Mouse (Mus musculus): ENCODE measurements at regions not wholly inside any gene's neighbourhood (a gene's known extent, or its start where the extent isn't known, plus 50 kb on each side); places are given as distances from the start of the nearest gene placed in this dataset.

DNA sequence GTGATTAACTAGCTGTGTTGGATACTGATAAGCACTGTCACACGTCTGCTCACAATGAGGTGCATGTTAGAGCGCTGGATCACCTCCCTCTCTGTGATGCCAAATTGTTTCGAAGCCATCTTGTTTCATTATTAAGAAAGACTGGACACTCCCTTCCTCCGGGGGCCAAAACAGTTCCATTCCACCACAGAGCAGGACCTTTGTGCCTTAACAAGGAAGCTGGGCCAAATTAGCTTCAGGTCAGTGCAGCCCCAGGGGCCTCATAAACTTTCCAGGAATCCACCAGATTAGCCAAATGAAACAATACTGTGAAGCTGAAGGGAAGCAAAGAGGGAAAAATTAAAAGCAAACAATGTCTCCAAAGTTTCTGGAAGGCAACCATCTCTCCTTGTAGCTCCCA, 241.9 kb downstream of the Dkk2 start:
- Histone ChIP-seq H3K9ac (ENCODE audit: low read depth, poor library complexity, severe bottlenecking) (no peak overlapping the region), H3K4me3 (ENCODE audit: low read depth, low read length) (no peak overlapping the region), H3K4me1 (ENCODE audit: control insufficient read depth, insufficient read depth, low read length) (no peaks in the 10 kb centered on the region), H3K36me3 (ENCODE audit: control insufficient read depth, insufficient read depth, low read length, poor library complexity, severe bottlenecking) (no peaks in the 10 kb centered on the region), H3K27ac (ENCODE audit: insufficient read depth, low read length) (no peak overlapping the region), H3K27me3 (ENCODE audit: control insufficient read depth, insufficient read depth, low read length, poor library complexity, severe bottlenecking) (no peaks in the 10 kb centered on the region), H3K9me3 (replicated peaks; ENCODE audit: control insufficient read depth, insufficient read depth, low read length, poor library complexity, severe bottlenecking) (no peaks in the 10 kb centered on the region)
- TF ChIP-seq CTCF (IDR thresholded peaks at IDR 0.05; ENCODE audit: low read depth, low read length) (no peak), EP300 (IDR thresholded peaks at IDR 0.05; ENCODE audit: insufficient read depth, low read depth, low read length) (no peak), POLR2A (IDR thresholded peaks at IDR 0.05; ENCODE audit: insufficient read depth, low read length) (no peak)

DNA sequence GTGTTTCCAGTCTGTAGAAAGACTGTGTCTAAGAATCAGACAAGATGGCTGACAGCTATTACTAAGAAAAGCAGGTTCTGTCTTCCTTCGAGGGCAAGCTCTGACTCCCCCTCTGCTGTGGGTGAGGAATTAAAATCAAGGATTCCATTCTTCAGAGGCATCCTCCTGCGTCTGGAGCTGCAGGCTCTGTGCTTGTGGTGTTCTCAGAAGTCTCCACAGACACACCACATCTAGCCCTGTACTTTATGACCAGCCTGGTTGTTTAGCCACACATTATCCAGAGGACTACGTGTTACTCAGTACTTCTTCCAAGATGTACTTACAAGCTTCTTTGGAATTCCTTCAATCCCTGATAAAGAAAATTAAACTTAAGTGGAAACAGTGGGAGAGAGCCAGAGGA, 258.5 kb downstream of the Dkk2 start:
- no peaks in the 10 kb centered on the region for H3K9me3 ChIP-seq (replicated peaks; ENCODE audit: control insufficient read depth, insufficient read depth, low read length, poor library complexity, severe bottlenecking)
- TF ChIP-seq EP300 (IDR thresholded peaks at IDR 0.05; ENCODE audit: insufficient read depth, low read depth, low read length) (no peak), POLR2A (IDR thresholded peaks at IDR 0.05; ENCODE audit: insufficient read depth, low read length) (no peak), CTCF (IDR thresholded peaks at IDR 0.05; ENCODE audit: low read depth, low read length) (no peak)

DNA sequence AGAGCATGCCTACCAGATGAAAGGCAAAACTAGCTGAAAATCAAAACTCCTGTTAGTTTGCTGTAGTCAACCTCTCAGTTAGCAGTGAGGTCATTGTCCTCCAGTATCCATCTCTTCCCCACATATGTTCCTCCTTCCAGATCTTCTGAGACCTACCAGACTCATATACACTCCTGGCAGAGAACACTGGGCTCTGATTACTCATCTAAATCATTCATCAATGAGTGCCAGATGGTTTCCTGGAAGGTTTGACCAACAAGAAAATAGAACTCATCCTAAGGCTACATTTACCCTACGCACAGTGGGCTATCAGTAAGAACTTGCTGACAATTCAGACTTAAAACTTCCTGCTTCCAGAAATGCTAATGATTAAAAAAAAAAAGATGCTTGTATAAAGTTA, 260.8 kb downstream of the Dkk2 start:
- Histone ChIP-seq H3K4me3 (ENCODE audit: low read depth, low read length) (no peak overlapping the region), H3K36me3 (ENCODE audit: control insufficient read depth, insufficient read depth, low read length, poor library complexity, severe bottlenecking) (no peaks in the 10 kb centered on the region), H3K4me1 (ENCODE audit: control insufficient read depth, insufficient read depth, low read length) (no peaks in the 10 kb centered on the region), H3K27ac (ENCODE audit: insufficient read depth, low read length) (no peak overlapping the region), H3K9ac (ENCODE audit: low read depth, poor library complexity, severe bottlenecking) (no peak overlapping the region), H3K9me3 (replicated peaks; ENCODE audit: control insufficient read depth, insufficient read depth, low read length, poor library complexity, severe bottlenecking) (no peaks in the 10 kb centered on the region), H3K27me3 (ENCODE audit: control insufficient read depth, insufficient read depth, low read length, poor library complexity, severe bottlenecking) (no peaks in the 10 kb centered on the region)
- TF ChIP-seq CTCF (IDR thresholded peaks at IDR 0.05; ENCODE audit: low read depth, low read length) = no peak
- TF ChIP-seq POLR2A (IDR thresholded peaks at IDR 0.05; ENCODE audit: insufficient read depth, low read length) = no peak
- no peak for TF ChIP-seq EP300 (IDR thresholded peaks at IDR 0.05; ENCODE audit: insufficient read depth, low read depth, low read length)

More for the DNA sequence above, 258.5 kb downstream of the Dkk2 start:
- Histone ChIP-seq H3K4me1 (ENCODE audit: control insufficient read depth, insufficient read depth, low read length) (no peaks in the 10 kb centered on the region), H3K27me3 (ENCODE audit: control insufficient read depth, insufficient read depth, low read length, poor library complexity, severe bottlenecking) (no peaks in the 10 kb centered on the region), H3K27ac (ENCODE audit: insufficient read depth, low read length) (no peak overlapping the region), H3K36me3 (ENCODE audit: control insufficient read depth, insufficient read depth, low read length, poor library complexity, severe bottlenecking) (no peaks in the 10 kb centered on the region), H3K4me3 (ENCODE audit: low read depth, low read length) (no peak overlapping the region), H3K9ac (ENCODE audit: low read depth, poor library complexity, severe bottlenecking) (no peak overlapping the region)

DNA sequence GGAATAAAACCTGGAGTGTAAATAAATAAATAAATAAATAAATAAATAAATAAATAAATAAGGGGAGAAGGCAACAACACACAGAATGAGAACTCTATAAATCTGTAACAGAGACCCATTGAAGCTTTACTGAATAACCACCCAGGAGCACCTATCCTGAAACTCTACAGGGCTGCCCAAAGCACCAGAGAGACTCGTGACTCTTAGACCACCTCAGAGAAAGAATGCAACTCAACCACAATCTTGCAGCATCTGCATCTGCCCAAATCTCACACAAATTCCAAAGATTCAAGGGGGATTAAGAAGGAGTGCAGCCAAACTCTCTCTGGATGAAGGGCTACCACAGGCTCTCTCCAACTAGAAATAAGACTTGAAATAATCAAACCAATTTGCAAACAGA, 264.5 kb downstream of the Dkk2 start:
- no peak overlapping the region for H3K4me3 ChIP-seq (ENCODE audit: low read depth, low read length)
- no peaks in the 10 kb centered on the region for H3K9me3 ChIP-seq (replicated peaks; ENCODE audit: control insufficient read depth, insufficient read depth, low read length, poor library complexity, severe bottlenecking)
- no peak overlapping the region for H3K27ac ChIP-seq (ENCODE audit: insufficient read depth, low read length)
- H3K9ac ChIP-seq (ENCODE audit: low read depth, poor library complexity, severe bottlenecking) = no peak overlapping the region
- no peaks in the 10 kb centered on the region for H3K27me3 ChIP-seq (ENCODE audit: control insufficient read depth, insufficient read depth, low read length, poor library complexity, severe bottlenecking)
- H3K36me3 ChIP-seq (ENCODE audit: control insufficient read depth, insufficient read depth, low read length, poor library complexity, severe bottlenecking) = no peaks in the 10 kb centered on the region
- H3K4me1 ChIP-seq (ENCODE audit: control insufficient read depth, insufficient read depth, low read length) = no peaks in the 10 kb centered on the region
- TF ChIP-seq CTCF (IDR thresholded peaks at IDR 0.05; ENCODE audit: low read depth, low read length) (no peak), EP300 (IDR thresholded peaks at IDR 0.05; ENCODE audit: insufficient read depth, low read depth, low read length) (no peak), POLR2A (IDR thresholded peaks at IDR 0.05; ENCODE audit: insufficient read depth, low read length) (no peak)

GRCm38 (mm10) chr3:132353204-132353603, 268.1 kb downstream of the Dkk2 start:
- H3K9me3 ChIP-seq (replicated peaks; ENCODE audit: control insufficient read depth, insufficient read depth, low read length, poor library complexity, severe bottlenecking) = no peaks in the 10 kb centered on the region
- TF ChIP-seq CTCF (IDR thresholded peaks at IDR 0.05; ENCODE audit: low read depth, low read length) (no peak), EP300 (IDR thresholded peaks at IDR 0.05; ENCODE audit: insufficient read depth, low read depth, low read length) (no peak), POLR2A (IDR thresholded peaks at IDR 0.05; ENCODE audit: insufficient read depth, low read length) (no peak)
- H3K36me3 ChIP-seq (ENCODE audit: control insufficient read depth, insufficient read depth, low read length, poor library complexity, severe bottlenecking) = no peaks in the 10 kb centered on the region
- H3K27me3 ChIP-seq (ENCODE audit: control insufficient read depth, insufficient read depth, low read length, poor library complexity, severe bottlenecking) = no peaks in the 10 kb centered on the region
- H3K4me1 ChIP-seq (ENCODE audit: control insufficient read depth, insufficient read depth, low read length) = no peaks in the 10 kb centered on the region
- no peak overlapping the region for H3K4me3 ChIP-seq (ENCODE audit: low read depth, low read length)
- H3K9ac ChIP-seq (ENCODE audit: low read depth, poor library complexity, severe bottlenecking) = no peak overlapping the region
- no peak overlapping the region for H3K27ac ChIP-seq (ENCODE audit: insufficient read depth, low read length)

DNA sequence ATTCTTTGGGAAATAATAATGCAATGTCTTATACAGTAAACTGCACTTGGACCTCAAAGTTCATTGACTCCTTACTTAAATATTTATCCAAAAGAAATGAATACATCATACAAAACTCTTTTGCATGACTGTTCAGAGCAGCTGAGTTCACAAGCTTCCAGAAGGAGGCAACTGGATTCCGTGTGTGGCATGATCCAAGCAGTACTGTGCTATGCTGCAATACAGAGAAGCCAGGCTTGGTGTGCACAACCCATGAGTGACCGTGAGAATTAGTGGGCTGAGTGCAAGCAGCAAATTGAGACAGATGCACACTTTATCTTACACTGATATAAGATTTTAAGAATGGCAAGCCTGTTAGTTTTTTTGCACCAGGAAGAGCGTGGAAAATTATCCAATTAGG, 270.0 kb upstream of the Gimd1 start:
- Histone ChIP-seq H3K27me3 (ENCODE audit: control insufficient read depth, insufficient read depth, low read length, poor library complexity, severe bottlenecking) (no peaks in the 10 kb centered on the region), H3K4me1 (ENCODE audit: control insufficient read depth, insufficient read depth, low read length) (no peaks in the 10 kb centered on the region), H3K9me3 (replicated peaks; ENCODE audit: control insufficient read depth, insufficient read depth, low read length, poor library complexity, severe bottlenecking) (no peaks in the 10 kb centered on the region), H3K27ac (ENCODE audit: insufficient read depth, low read length) (no peak overlapping the region), H3K4me3 (ENCODE audit: low read depth, low read length) (no peak overlapping the region), H3K9ac (ENCODE audit: low read depth, poor library complexity, severe bottlenecking) (no peak overlapping the region), H3K36me3 (ENCODE audit: control insufficient read depth, insufficient read depth, low read length, poor library complexity, severe bottlenecking) (no peaks in the 10 kb centered on the region)
- TF ChIP-seq EP300 (IDR thresholded peaks at IDR 0.05; ENCODE audit: insufficient read depth, low read depth, low read length) = no peak
- no peak for TF ChIP-seq CTCF (IDR thresholded peaks at IDR 0.05; ENCODE audit: low read depth, low read length)
- no peak for TF ChIP-seq POLR2A (IDR thresholded peaks at IDR 0.05; ENCODE audit: insufficient read depth, low read length)

Measured in ES-Bruce4 (cell line).